Mouse (Mus musculus) ES-Bruce4 (cell line): ENCODE data around the gene Pih1d1.

ENCODE experiments used
- CTCF ChIP-seq: IDR thresholded peaks from one replicate; pipeline ENCODE4 v1.8.1; 2011; ENCODE audit warnings: low read depth, low read length
- EP300 ChIP-seq: IDR thresholded peaks from 2 replicates; pipeline ENCODE4 v1.6.1; 2011; ENCODE audit warnings: low read depth, low read length; ENCODE audit not compliant: insufficient read depth
- POLR2A ChIP-seq: IDR thresholded peaks from one replicate; pipeline ENCODE4 v1.8.1; 2011; ENCODE audit warnings: low read length; ENCODE audit not compliant: insufficient read depth

DNA sequence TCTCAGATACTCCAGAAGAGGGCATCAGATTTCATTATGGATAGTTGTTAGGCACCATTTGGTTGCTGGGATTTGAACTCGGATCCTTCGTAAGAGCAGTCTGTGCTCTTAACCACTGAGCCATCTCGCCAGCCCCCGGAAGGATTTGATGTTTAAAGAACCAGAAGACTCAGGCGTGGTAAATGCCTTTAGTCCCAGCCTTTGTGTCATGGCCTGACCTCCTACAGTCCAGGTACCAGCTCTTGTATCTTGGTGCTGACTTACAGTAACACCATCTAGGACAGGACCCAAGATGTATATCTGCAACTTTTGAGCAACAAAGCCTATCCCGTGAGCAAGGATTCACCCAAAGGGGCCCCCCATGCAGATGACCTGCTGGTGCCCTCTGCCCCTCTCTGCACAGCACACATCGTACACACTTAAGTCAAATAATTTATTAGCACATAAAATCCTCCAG is 28.9 kb upstream of the Pih1d1 start:
- peak; percentile 42 for TF ChIP-seq POLR2A
- no peak for TF ChIP-seq CTCF
- no peak for TF ChIP-seq EP300
